Comparison of ENCODE assay signal across 12 mouse cellular contexts in genomic region chr7:125716724-125717123, GRCm38 (mm10). TPM values are rescaled to one million over a fixed set of nuclear protein-coding genes. Genes with fewer than 3 reads are reported as not detected.
DNase-seq lines count a peak whose midpoint lies in the region; ATAC-seq and TF ChIP-seq lines count a peak whose summit lies in the region.
"Had no signal": no experiment of that assay in that cellular context is flagged by ENCODE, and none has a peak within 500 bp of the region (broad histone marks: within the 10 kb centered on the region; RNA-seq: fewer than 3 reads in every experiment).

No protein-coding gene starts in this region.

- no peak overlapping the region for H3K4me2 ChIP-seq in intestine, postnatal 0 days (replicated peaks; ENCODE audit: low read depth)
- no peak overlapping the region for H3K4me2 ChIP-seq in stomach, embryonic 16.5 days (ENCODE audit: low read depth, low read length)
- H3K4me2 ChIP-seq: neural tube, embryonic 13.5 days had no signal

- no peak for TF ChIP-seq CTCF in intestine, postnatal 0 days (IDR thresholded peaks at IDR 0.05; ENCODE audit: low read depth)

- no peaks in the 10 kb centered on the region for H3K27me3 ChIP-seq in megakaryocyte, embryonic 14.5 days (replicated peaks)
- no peaks in the 10 kb centered on the region for H3K27me3 ChIP-seq in intestine, postnatal 0 days (replicated peaks; ENCODE audit: control insufficient read depth, insufficient read depth, low read length)
- H3K27me3 ChIP-seq in stomach, embryonic 16.5 days (ENCODE audit: control insufficient read depth, insufficient read depth, low read length) = no peaks in the 10 kb centered on the region
- H3K27me3 ChIP-seq: neural tube, embryonic 13.5 days had no signal

- peak overlapping the region; percentile 64 for H3K4me3 ChIP-seq in megakaryocyte, embryonic 14.5 days (replicated peaks)
- H3K4me3 ChIP-seq in intestine, postnatal 0 days (ENCODE audit: low read depth, low read length) = no peak overlapping the region
- H3K4me3 ChIP-seq in stomach, embryonic 16.5 days (replicated peaks; ENCODE audit: low read length) = no peak overlapping the region
- H3K4me3 ChIP-seq: neural tube, embryonic 13.5 days had no signal

- peak overlapping the region; percentile 55; the same call in 1 of the 2 replicates for H3K27ac ChIP-seq in intestine, postnatal 0 days (ENCODE audit: low read depth, low read length)
- peak overlapping the region; percentile 12; the same call in 1 of the 2 replicates for H3K27ac ChIP-seq in stomach, embryonic 16.5 days (ENCODE audit: low read length)
- H3K27ac ChIP-seq: neural tube, embryonic 13.5 days had no signal

- H3K36me3 ChIP-seq in megakaryocyte, embryonic 14.5 days (replicated peaks; ENCODE audit: low read length) = peaks cover 15% of the 10 kb centered on the region
- no peaks in the 10 kb centered on the region for H3K36me3 ChIP-seq in intestine, postnatal 0 days (ENCODE audit: control insufficient read depth, insufficient read depth)
- no peaks in the 10 kb centered on the region for H3K36me3 ChIP-seq in stomach, embryonic 16.5 days (ENCODE audit: control insufficient read depth, insufficient read depth, low read length)
- H3K36me3 ChIP-seq: neural tube, embryonic 13.5 days had no signal

- peaks cover 47% of the 10 kb centered on the region for H3K4me1 ChIP-seq in megakaryocyte, embryonic 14.5 days
- 0 out of 2 replicates have a peak, but pooled peaks cover 3% of the 10 kb centered on the region for H3K4me1 ChIP-seq in intestine, postnatal 0 days (replicated peaks; ENCODE audit: control insufficient read depth, insufficient read depth, low read length)
- peaks cover 7% of the 10 kb centered on the region; the same call in 1 of the 2 replicates for H3K4me1 ChIP-seq in stomach, embryonic 16.5 days (ENCODE audit: control insufficient read depth, insufficient read depth, low read length)

- no peaks in the 10 kb centered on the region for H3K9me3 ChIP-seq in megakaryocyte, embryonic 14.5 days
- no peaks in the 10 kb centered on the region for H3K9me3 ChIP-seq in intestine, postnatal 0 days (ENCODE audit: control insufficient read depth)
- no peaks in the 10 kb centered on the region for H3K9me3 ChIP-seq in stomach, embryonic 16.5 days (replicated peaks; ENCODE audit: control insufficient read depth, low read length)
- H3K9me3 ChIP-seq: neural tube, embryonic 13.5 days had no signal

- intact Hi-C loops in left cerebral cortex, postnatal 10 days (cut with DNase I) = no loop called here

- WGBS in intestine, postnatal 0 days = 34% methylated on average over 2 of the region's 2 CpGs
- WGBS in stomach, embryonic 16.5 days = 42% methylated on average over 2 of the region's 2 CpGs

- ATAC-seq in megakaryocyte, adult 5-6 weeks (ENCODE audit: poor library complexity, severe bottlenecking) = no peak
- peak; percentile 52 for ATAC-seq in intestine, postnatal 0 days
- ATAC-seq in stomach, embryonic 16.5 days (ENCODE audit: insufficient read depth, low FRiP score) = peak; percentile 67; the same call in 1 of the 2 replicates

- no peak overlapping the region for H3K9ac ChIP-seq in intestine, postnatal 0 days (ENCODE audit: low read depth, low read length)
- H3K9ac ChIP-seq in stomach, embryonic 16.5 days (ENCODE audit: low read length) = no peak overlapping the region
- H3K9ac ChIP-seq: neural tube, embryonic 13.5 days had no signal

- peak; percentile 31 to 44 for DNase-seq in heart, adult 9 months (ENCODE audit: low spot score in 2 of 2)
- DNase-seq in spleen, postnatal 10 days (ENCODE audit: low spot score in 2 of 2) = no peak
- DNase-seq in left cerebral cortex, postnatal 10 days (ENCODE audit: extremely low spot score in 1 of 2, low spot score in 2 of 2) = no peak
- DNase-seq in ovary, adult 18-20 months (ENCODE audit: low spot score) = no peak
- DNase-seq: adrenal gland, adult 8-10 months; cerebellum, adult 11-12 months; thymus, adult 18-20 months had no signal

RNA-seq across cellular contexts. Expression of gene D430042O09Rik, which starts 9.0 kb away (rescaled TPM):
- polyA plus RNA-seq in megakaryocyte, embryonic 14.5 days (2012; ENCODE audit: insufficient read depth, low replicate concordance) = 1.5 and 2.6 TPM in 2 replicates
- 8.0 and 12.1 TPM in 2 replicates for total RNA-seq in megakaryocyte, adult 5-6 weeks (2015)
- total RNA-seq in megakaryocyte, adult 5-6 weeks (2017) = 7.9 and 10.2 TPM in 2 replicates
- polyA plus RNA-seq in intestine, postnatal 0 days (2015; fragmentation: Nextera tagmentation; extraction: Ambion mirVana) = 2.6 and 3.1 TPM in 2 replicates
- polyA plus RNA-seq in stomach, embryonic 16.5 days (2015; fragmentation: Nextera tagmentation; extraction: Ambion mirVana) = 8.2 and 8.5 TPM in 2 replicates
- 10 to 100 TPM; 23.0 to 26.8 TPM for total RNA-seq in left cerebral cortex, postnatal 10 days (2021)

RNA-seq across cellular contexts. Expression of gene Gtf3c1, which starts 9.1 kb away (rescaled TPM):
- polyA plus RNA-seq in megakaryocyte, embryonic 14.5 days (2012; ENCODE audit: insufficient read depth, low replicate concordance) = 55.0 and 77.2 TPM in 2 replicates
- 12.7 and 13.0 TPM in 2 replicates for total RNA-seq in megakaryocyte, adult 5-6 weeks (2015)
- 22.4 and 27.5 TPM in 2 replicates for total RNA-seq in megakaryocyte, adult 5-6 weeks (2017)
- polyA plus RNA-seq in intestine, postnatal 0 days (2015; fragmentation: Nextera tagmentation; extraction: Ambion mirVana) = 6.8 and 8.0 TPM in 2 replicates
- polyA plus RNA-seq in stomach, embryonic 16.5 days (2015; fragmentation: Nextera tagmentation; extraction: Ambion mirVana) = 24.0 and 24.4 TPM in 2 replicates
- total RNA-seq in left cerebral cortex, postnatal 10 days (2021) = 10 to 100 TPM; 84.7 to 85.4 TPM

Comparison
In these comparisons a context has a peak if more than half of its experiments do, and no peak if none do; other contexts are left out.
1. DNase-seq: peak in heart, adult 9 months (2 of 2); none in spleen, postnatal 10 days (0 of 2), left cerebral cortex, postnatal 10 days (0 of 2) and ovary, adult 18-20 months (single experiment).